Mouse (Mus musculus): Measurements from ENCODE around the gene Gm37240.

Gm37240 gene

GRCm38 (mm10) chr3:84703083-84703810 is 1184.1 kb downstream of the Gm37240 start:
- peak; percentile 38 for DNase-seq (ENCODE audit: low spot score)

- DNase-seq (ENCODE audit: low spot score): no peak
These were observed 1185.4 kb downstream of the Gm37240 start for GRCm38 (mm10) chr3:84701964-84702363.

- peak; percentile 15 for DNase-seq (ENCODE audit: low spot score)
These were observed 1185.8 kb downstream of the Gm37240 start for GRCm38 (mm10) chr3:84701509-84701908.

- DNase-seq (ENCODE audit: low spot score): peak; percentile 65
These were observed 1190.8 kb downstream of the Gm37240 start for GRCm38 (mm10) chr3:84696428-84696917.

GRCm38 (mm10) chr3:84695867-84696361 is 1191.4 kb downstream of the Gm37240 start:
- DNase-seq (ENCODE audit: low spot score): peak; percentile 46

- DNase-seq (ENCODE audit: low spot score): peak; percentile 59
These were observed 1191.9 kb downstream of the Gm37240 start for GRCm38 (mm10) chr3:84695418-84695817.

- DNase-seq (ENCODE audit: low spot score): no peak
These were observed 1193.4 kb downstream of the Gm37240 start for GRCm38 (mm10) chr3:84693886-84694285.

GRCm38 (mm10) chr3:84692647-84693199 is 1194.6 kb downstream of the Gm37240 start:
- peak; percentile 67 for DNase-seq (ENCODE audit: low spot score)

- DNase-seq (ENCODE audit: low spot score): no peak
These were observed 1197.1 kb downstream of the Gm37240 start for GRCm38 (mm10) chr3:84690091-84690771.

- DNase-seq (ENCODE audit: low spot score): no peak
These were observed 1197.7 kb downstream of the Gm37240 start for GRCm38 (mm10) chr3:84689656-84690055.

GRCm38 (mm10) chr3:84688176-84688575 is 1199.1 kb downstream of the Gm37240 start:
- DNase-seq (ENCODE audit: low spot score): no peak

- DNase-seq (ENCODE audit: low spot score): no peak
These were observed 1199.9 kb downstream of the Gm37240 start for GRCm38 (mm10) chr3:84687488-84687846.

- DNase-seq (ENCODE audit: low spot score): peak; percentile 25
These were observed 1200.4 kb downstream of the Gm37240 start for GRCm38 (mm10) chr3:84686799-84687487.

- DNase-seq (ENCODE audit: low spot score): no peak
These were observed 1201.0 kb downstream of the Gm37240 start for GRCm38 (mm10) chr3:84686294-84686672.

GRCm38 (mm10) chr3:84685662-84686293 is 1201.5 kb downstream of the Gm37240 start:
- DNase-seq (ENCODE audit: low spot score): no peak

GRCm38 (mm10) chr3:84683788-84684187 is 1203.5 kb downstream of the Gm37240 start:
- DNase-seq (ENCODE audit: low spot score): no peak

- no peak for DNase-seq (ENCODE audit: low spot score)
These were observed 1205.6 kb downstream of the Gm37240 start for GRCm38 (mm10) chr3:84681699-84682098.

GRCm38 (mm10) chr3:84680062-84680461 is 1207.3 kb downstream of the Gm37240 start:
- DNase-seq (ENCODE audit: low spot score): no peak

- no peak for DNase-seq (ENCODE audit: low spot score)
These were observed 1207.8 kb downstream of the Gm37240 start for GRCm38 (mm10) chr3:84679542-84679941.

GRCm38 (mm10) chr3:84678891-84679290 is 1208.4 kb downstream of the Gm37240 start:
- DNase-seq (ENCODE audit: low spot score): no peak

GRCm38 (mm10) chr3:84675710-84676109 is 1211.6 kb downstream of the Gm37240 start:
- DNase-seq (ENCODE audit: low spot score): no peak

GRCm38 (mm10) chr3:84673552-84673951 is 1213.8 kb downstream of the Gm37240 start:
- no peak for DNase-seq (ENCODE audit: low spot score)

All from MN1 (cell line).